Mouse (Mus musculus) liver, adult 2 months (tissue): Measurements from ENCODE around the gene Lrrc4b.

Experiments used
- CTCF ChIP-seq: fragments of 200-500 bp; IDR thresholded peaks from 2 replicates; pipeline ENCODE4 v1.5.1; 2011; ENCODE audit warnings: low read depth, low read length, control low read depth
- POLR2A ChIP-seq: fragments of 200-500 bp; IDR thresholded peaks from 2 replicates; pipeline ENCODE4 v1.6.1; 2011; ENCODE audit warnings: low read length, control low read depth; ENCODE audit not compliant: insufficient read depth; ENCODE audit errors: extremely low read depth

DNA sequence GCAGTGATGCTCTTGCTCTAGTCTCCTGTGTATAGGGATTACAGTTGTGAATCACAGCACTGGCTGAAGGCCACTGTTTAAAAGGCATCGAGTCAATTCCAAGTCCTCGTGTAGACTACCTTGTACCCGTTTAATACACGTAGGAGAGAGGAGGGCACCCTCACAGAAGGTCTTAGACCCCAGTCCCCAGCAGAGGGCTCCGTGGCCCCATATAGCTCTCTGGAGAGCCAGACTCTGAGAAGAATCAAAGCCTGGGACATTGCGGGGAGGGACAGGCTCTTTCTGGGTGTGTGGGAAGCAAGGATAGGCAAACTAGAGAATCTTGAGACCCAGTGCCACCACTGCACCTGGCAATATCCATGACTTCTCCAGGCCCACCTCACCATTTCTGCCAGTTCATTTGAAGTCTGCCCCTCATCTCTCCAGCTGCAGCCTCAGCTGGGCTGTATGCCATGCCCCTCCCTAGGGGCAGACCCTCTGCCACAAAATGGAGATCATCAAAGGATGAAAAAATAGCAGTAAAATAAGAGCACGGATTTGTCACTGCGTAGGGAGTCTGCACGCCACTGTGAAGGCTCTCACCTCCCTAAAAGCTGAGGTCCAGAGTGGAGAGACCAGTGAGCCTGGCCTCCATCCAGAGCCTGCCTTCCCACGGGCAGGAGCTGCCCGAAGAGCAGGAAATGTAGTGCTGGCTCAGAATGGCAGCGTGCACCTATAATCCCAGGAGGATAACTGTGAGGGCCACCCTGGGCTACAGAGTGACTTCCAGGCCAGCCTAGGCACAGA lies 17.4 kb downstream of the Lrrc4b start:
- peak; percentile 31 for TF ChIP-seq CTCF
- no peak for TF ChIP-seq POLR2A
